Mouse (Mus musculus) left cerebral cortex, postnatal 4 days (tissue): ENCODE results near the gene Adamts16. TPM values are rescaled to one million over a fixed set of nuclear protein-coding genes. Genes with fewer than 3 reads are reported as not detected.

ENCODE experiments used
- DNase-seq: peaks from one replicate; pipeline ENCODE4 v3.0.0-alpha.2; 2022
- intact Hi-C: fragments of 180-260 bp; cut with DNase I; formaldehyde crosslinking; loops from one replicate; pipeline ENCODE4 v1.15.1; 2025
- total RNA-seq, 2 experiments: library from RNA; stranded (reverse); gene quantifications; 2 replicates each; pipeline ENCODE4 v1.2.3; 2021

The Adamts16 gene
- total RNA-seq, 2 experiments from 2014 or later, result 5.2 TPM

GRCm38 (mm10) chr13:70837571-70837970 lies 4.0 kb downstream of the Adamts16 start:
- intact Hi-C loops, result no loop called here

GRCm38 (mm10) chr13:70836246-70836645 lies 5.4 kb downstream of the Adamts16 start:
- intact Hi-C loops, result no loop called here
- DNase-seq, result no peak

More at GRCm38 (mm10) chr13:70837571-70837970, 4.0 kb downstream of the Adamts16 start:
- no peak for DNase-seq

GRCm38 (mm10) chr13:70832593-70833138 lies 8.9 kb downstream of the Adamts16 start:
- no peak for DNase-seq
- intact Hi-C loops, result no loop called here

GRCm38 (mm10) chr13:70831041-70831440 lies 10.6 kb downstream of the Adamts16 start:
- intact Hi-C loops, result no loop called here
- no peak for DNase-seq

GRCm38 (mm10) chr13:70827507-70827906 lies 14.1 kb downstream of the Adamts16 start:
- intact Hi-C loops, result no loop called here

GRCm38 (mm10) chr13:70825265-70825664 lies 16.3 kb downstream of the Adamts16 start:
- intact Hi-C loops, result no loop called here
- DNase-seq, result no peak

More at GRCm38 (mm10) chr13:70827507-70827906, 14.1 kb downstream of the Adamts16 start:
- DNase-seq, result no peak

GRCm38 (mm10) chr13:70823757-70824156 lies 17.9 kb downstream of the Adamts16 start:
- no peak for DNase-seq
- intact Hi-C loops, result no loop called here

GRCm38 (mm10) chr13:70818982-70819381 lies 22.6 kb downstream of the Adamts16 start:
- intact Hi-C loops, result no loop called here
- no peak for DNase-seq

GRCm38 (mm10) chr13:70814423-70814822 lies 27.2 kb downstream of the Adamts16 start:
- intact Hi-C loops, result no loop called here
- no peak for DNase-seq

- intact Hi-C loops, result no loop called here
- DNase-seq, result no peak
Observed at GRCm38 (mm10) chr13:70805506-70805905, 36.1 kb downstream of the Adamts16 start.

GRCm38 (mm10) chr13:70802849-70803248 lies 38.8 kb downstream of the Adamts16 start:
- intact Hi-C loops, result no loop called here
- DNase-seq, result no peak

GRCm38 (mm10) chr13:70799322-70799721 lies 42.3 kb downstream of the Adamts16 start:
- intact Hi-C loops, result no loop called here
- DNase-seq, result no peak

GRCm38 (mm10) chr13:70798396-70798795 lies 43.2 kb downstream of the Adamts16 start:
- peak; percentile 8 for DNase-seq
- intact Hi-C loops, result no loop called here

- intact Hi-C loops, result no loop called here
- no peak for DNase-seq
Observed at GRCm38 (mm10) chr13:70794074-70794572, 47.5 kb downstream of the Adamts16 start.

- no peak for DNase-seq
- intact Hi-C loops, result no loop called here
Observed at GRCm38 (mm10) chr13:70793660-70794059, 48.0 kb downstream of the Adamts16 start.

- intact Hi-C loops, result no loop called here
- DNase-seq, result no peak
Observed at GRCm38 (mm10) chr13:70792950-70793349, 48.7 kb downstream of the Adamts16 start.

- intact Hi-C loops, result no loop called here
- no peak for DNase-seq
Observed at GRCm38 (mm10) chr13:70789806-70790205, 51.8 kb downstream of the Adamts16 start.

GRCm38 (mm10) chr13:70789022-70789421 lies 52.6 kb downstream of the Adamts16 start:
- DNase-seq, result no peak
- intact Hi-C loops, result no loop called here

GRCm38 (mm10) chr13:70785078-70785477 lies 56.5 kb downstream of the Adamts16 start:
- intact Hi-C loops, result no loop called here

GRCm38 (mm10) chr13:70784126-70784525 lies 57.5 kb downstream of the Adamts16 start:
- intact Hi-C loops, result no loop called here
- DNase-seq, result peak; percentile 8

More at GRCm38 (mm10) chr13:70785078-70785477, 56.5 kb downstream of the Adamts16 start:
- DNase-seq, result no peak

GRCm38 (mm10) chr13:70779781-70780180 lies 61.8 kb downstream of the Adamts16 start:
- intact Hi-C loops, result no loop called here

GRCm38 (mm10) chr13:70778872-70779554 lies 62.6 kb downstream of the Adamts16 start:
- DNase-seq, result no peak
- intact Hi-C loops, result no loop called here

More at GRCm38 (mm10) chr13:70779781-70780180, 61.8 kb downstream of the Adamts16 start:
- no peak for DNase-seq
